Mouse (Mus musculus) stomach, embryonic 15.5 days (tissue): ENCODE measurements at regions not wholly inside any gene's neighbourhood (a gene's known extent, or its start where the extent isn't known, plus 50 kb on each side); places are given as distances from the start of the nearest gene placed in this dataset.

ENCODE experiments used
- ATAC-seq: fragments of 200-750 bp; cut with Nextera tagmentation; 2 replicates; pipeline ENCODE4 v1.8.0; 2017; ENCODE audit warnings: low read depth, moderate number of reproducible peaks, moderate TSS enrichment; ENCODE audit not compliant: insufficient read depth, low FRiP score
- H3K27ac ChIP-seq: fragments of 300-500 bp; sonication (generic); 2 replicates; pipeline ENCODE4 v1.5.1; 2015; ENCODE audit warnings: mild to moderate bottlenecking, inconsistent platforms
- H3K27me3 ChIP-seq: fragments of 300-500 bp; sonication (generic); replicated peaks from 2 replicates; pipeline ENCODE4 v1.6.1; 2015; ENCODE audit warnings: inconsistent platforms
- H3K36me3 ChIP-seq: fragments of 300-500 bp; sonication (generic); 2 replicates; pipeline ENCODE4 v1.6.1; 2015; ENCODE audit warnings: inconsistent platforms
- H3K4me1 ChIP-seq: fragments of 300-500 bp; sonication (generic); 2 replicates; pipeline ENCODE4 v1.6.1; 2015; ENCODE audit warnings: inconsistent platforms
- H3K4me2 ChIP-seq: fragments of 300-500 bp; sonication (generic); 2 replicates; pipeline ENCODE4 v1.6.1; 2015; ENCODE audit warnings: mild to moderate bottlenecking, inconsistent platforms
- H3K4me3 ChIP-seq: fragments of 300-500 bp; sonication (generic); replicated peaks from 2 replicates; pipeline ENCODE4 v1.5.1; 2015; ENCODE audit warnings: inconsistent platforms
- H3K9ac ChIP-seq: fragments of 300-500 bp; sonication (generic); 2 replicates; pipeline ENCODE4 v1.6.1; 2015; ENCODE audit warnings: inconsistent platforms
- H3K9me3 ChIP-seq: fragments of 300-500 bp; sonication (generic); 2 replicates; pipeline ENCODE4 v1.6.1; 2016; ENCODE audit warnings: inconsistent platforms
- WGBS: fragments of 180-500 bp; shearing (Covaris S2); methylation state at CpG from one replicate; pipeline ENCODE4 v1.1.7; 2015; 5-methylcytosine and 5-hydroxymethylcytosine counted together

- Histone ChIP-seq H3K4me3 (peak overlapping the region; percentile 21), H3K27me3 (no peaks in the 10 kb centered on the region), H3K9me3 (no peaks in the 10 kb centered on the region), H3K4me1 (peaks cover 17% of the 10 kb centered on the region), H3K27ac (peak overlapping the region; percentile 73), H3K36me3 (no peaks in the 10 kb centered on the region), H3K9ac (no peak overlapping the region), H3K4me2 (peak overlapping the region; percentile 51)
- 3% methylated on average over 23 of the region's 23 CpGs for WGBS
- ATAC-seq = peak; percentile 85
Measured at GRCm38 (mm10) chr10:43722711-43723614, 144.9 kb downstream of the Cd24a start.

- WGBS = 1% methylated on average over 12 of the region's 12 CpGs
- Histone ChIP-seq H3K9ac (no peak overlapping the region), H3K27me3 (no peaks in the 10 kb centered on the region), H3K4me2 (peak overlapping the region; percentile 51), H3K36me3 (no peaks in the 10 kb centered on the region), H3K9me3 (no peaks in the 10 kb centered on the region), H3K4me1 (peaks cover 17% of the 10 kb centered on the region), H3K4me3 (peak overlapping the region; percentile 21), H3K27ac (peak overlapping the region; percentile 73)
- no peak for ATAC-seq
Measured at GRCm38 (mm10) chr10:43723615-43723937, 145.5 kb downstream of the Cd24a start.

DNA sequence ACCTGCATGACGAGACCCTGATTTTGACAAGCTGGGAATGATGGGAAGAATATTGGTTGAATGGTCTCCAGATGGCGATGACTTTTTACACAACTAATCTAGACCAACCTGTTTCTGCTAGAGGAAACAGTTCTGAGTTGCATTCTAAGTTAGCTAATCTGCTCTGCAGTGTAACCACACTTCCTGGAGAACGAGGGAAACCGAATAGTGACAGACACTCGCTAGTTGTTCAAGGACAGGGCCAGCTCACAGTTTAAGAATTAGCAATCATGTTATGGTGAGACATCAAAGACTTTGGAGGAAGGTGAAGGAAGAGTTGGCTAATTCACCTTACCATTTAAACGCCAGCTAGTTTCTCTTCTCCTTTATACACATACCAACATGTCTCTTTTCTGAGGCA lies 149.7 kb downstream of the Cd24a start:
- H3K4me2 ChIP-seq = no peak overlapping the region
- 73% methylated on average over 6 of the region's 6 CpGs for WGBS
- no peaks in the 10 kb centered on the region for H3K36me3 ChIP-seq
- no peak overlapping the region for H3K4me3 ChIP-seq
- no peak overlapping the region for H3K27ac ChIP-seq
- no peak for ATAC-seq
- no peaks in the 10 kb centered on the region for H3K27me3 ChIP-seq
- H3K4me1 ChIP-seq = peaks cover 4% of the 10 kb centered on the region; the same call in 1 of the 2 replicates
- H3K9me3 ChIP-seq = no peaks in the 10 kb centered on the region
- H3K9ac ChIP-seq = no peak overlapping the region

DNA sequence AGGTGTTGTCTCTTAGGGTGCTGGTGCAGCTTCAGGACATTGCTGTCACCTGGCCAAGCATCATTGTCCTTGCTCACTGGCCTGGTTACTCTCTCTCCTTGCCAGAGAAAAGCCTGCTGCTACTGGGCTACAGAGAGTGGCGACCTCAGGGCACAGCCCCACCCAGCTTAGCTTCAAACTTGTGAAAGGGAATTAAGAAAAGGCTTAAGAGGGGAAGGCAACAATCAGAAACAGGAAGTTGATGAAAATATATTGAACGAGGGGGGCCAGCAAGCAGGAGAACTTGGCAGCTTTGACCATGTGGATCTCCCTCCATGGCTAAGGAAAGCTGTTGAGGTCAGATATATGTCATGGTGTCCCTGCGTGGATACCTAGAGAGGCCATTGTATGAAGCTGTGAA lies 151.1 kb downstream of the Cd24a start:
- H3K36me3 ChIP-seq = no peaks in the 10 kb centered on the region

GRCm38 (mm10) chr10:43733618-43734415 lies 155.7 kb downstream of the Cd24a start:
- no peaks in the 10 kb centered on the region for H3K27me3 ChIP-seq
- ATAC-seq = no peak
- H3K36me3 ChIP-seq = no peaks in the 10 kb centered on the region
- H3K9me3 ChIP-seq = no peaks in the 10 kb centered on the region
- no peak overlapping the region for H3K4me3 ChIP-seq
- H3K4me2 ChIP-seq = no peak overlapping the region
- H3K4me1 ChIP-seq = no peaks in the 10 kb centered on the region
- WGBS = 83% methylated on average over 13 of the region's 13 CpGs
- H3K27ac ChIP-seq = no peak overlapping the region
- no peak overlapping the region for H3K9ac ChIP-seq

More for the DNA sequence above, 151.1 kb downstream of the Cd24a start:
- ATAC-seq = no peak
- no peaks in the 10 kb centered on the region for H3K27me3 ChIP-seq
- H3K4me2 ChIP-seq = no peak overlapping the region
- no peak overlapping the region for H3K9ac ChIP-seq
- WGBS = 60% methylated on average over 3 of the region's 3 CpGs
- no peak overlapping the region for H3K27ac ChIP-seq
- no peak overlapping the region for H3K4me3 ChIP-seq
- H3K9me3 ChIP-seq = no peaks in the 10 kb centered on the region
- H3K4me1 ChIP-seq = no peaks in the 10 kb centered on the region

DNA sequence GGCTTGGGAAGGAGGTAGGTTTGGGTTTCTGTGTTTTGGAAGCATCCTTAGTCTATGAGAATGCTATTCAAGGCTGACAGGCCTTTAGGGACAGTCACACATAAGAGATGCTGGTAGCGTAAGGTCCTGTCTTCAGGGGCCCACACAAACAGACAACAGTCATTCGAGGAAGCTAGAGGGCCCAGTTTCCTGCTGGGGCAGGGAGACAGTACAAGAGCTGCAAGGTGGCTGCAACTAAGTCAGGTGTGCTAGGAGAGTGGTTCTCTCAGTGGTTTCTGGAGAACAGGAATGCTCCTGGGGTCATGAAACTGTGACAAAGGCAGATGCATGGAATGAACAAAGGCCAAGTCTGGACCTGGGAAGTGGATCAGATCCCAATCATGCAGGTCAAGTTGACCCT lies 161.1 kb downstream of the Cd24a start:
- ATAC-seq = no peak
- H3K27me3 ChIP-seq = no peaks in the 10 kb centered on the region
- WGBS = 86% methylated on average over 2 of the region's 2 CpGs
- H3K9ac ChIP-seq = no peak overlapping the region
- H3K4me2 ChIP-seq = no peak overlapping the region
- H3K36me3 ChIP-seq = no peaks in the 10 kb centered on the region
- H3K4me3 ChIP-seq = no peak overlapping the region
- H3K4me1 ChIP-seq = peaks cover 9% of the 10 kb centered on the region; the same call in 1 of the 2 replicates
- H3K27ac ChIP-seq = no peak overlapping the region
- H3K9me3 ChIP-seq = no peaks in the 10 kb centered on the region

DNA sequence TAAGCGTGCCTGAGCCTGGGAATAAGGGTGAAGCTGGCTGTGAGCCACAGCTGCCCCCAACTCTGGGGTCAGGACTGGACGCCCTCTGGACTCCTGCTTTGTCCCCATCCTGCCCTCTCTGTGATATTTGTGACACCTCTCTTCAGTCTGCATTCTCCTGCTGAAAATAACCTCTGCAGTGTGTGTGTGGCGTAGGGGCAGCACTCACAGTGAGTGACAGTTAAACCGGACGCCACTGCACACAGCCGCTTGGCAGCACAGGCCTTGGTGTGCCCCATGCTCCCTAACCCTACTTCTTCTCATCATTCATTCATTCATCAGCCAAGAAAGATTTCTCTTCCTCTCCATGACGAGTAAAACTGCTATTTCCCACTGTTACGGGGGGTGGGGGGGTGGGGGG lies 161.6 kb downstream of the Cd24a start:
- Histone ChIP-seq H3K4me3 (no peak overlapping the region), H3K4me1 (peaks cover 9% of the 10 kb centered on the region; the same call in 1 of the 2 replicates), H3K9ac (no peak overlapping the region), H3K9me3 (no peaks in the 10 kb centered on the region), H3K27me3 (no peaks in the 10 kb centered on the region), H3K4me2 (no peak overlapping the region), H3K27ac (no peak overlapping the region), H3K36me3 (no peaks in the 10 kb centered on the region)
- 59% methylated on average over 8 of the region's 8 CpGs for WGBS
- ATAC-seq = no peak

DNA sequence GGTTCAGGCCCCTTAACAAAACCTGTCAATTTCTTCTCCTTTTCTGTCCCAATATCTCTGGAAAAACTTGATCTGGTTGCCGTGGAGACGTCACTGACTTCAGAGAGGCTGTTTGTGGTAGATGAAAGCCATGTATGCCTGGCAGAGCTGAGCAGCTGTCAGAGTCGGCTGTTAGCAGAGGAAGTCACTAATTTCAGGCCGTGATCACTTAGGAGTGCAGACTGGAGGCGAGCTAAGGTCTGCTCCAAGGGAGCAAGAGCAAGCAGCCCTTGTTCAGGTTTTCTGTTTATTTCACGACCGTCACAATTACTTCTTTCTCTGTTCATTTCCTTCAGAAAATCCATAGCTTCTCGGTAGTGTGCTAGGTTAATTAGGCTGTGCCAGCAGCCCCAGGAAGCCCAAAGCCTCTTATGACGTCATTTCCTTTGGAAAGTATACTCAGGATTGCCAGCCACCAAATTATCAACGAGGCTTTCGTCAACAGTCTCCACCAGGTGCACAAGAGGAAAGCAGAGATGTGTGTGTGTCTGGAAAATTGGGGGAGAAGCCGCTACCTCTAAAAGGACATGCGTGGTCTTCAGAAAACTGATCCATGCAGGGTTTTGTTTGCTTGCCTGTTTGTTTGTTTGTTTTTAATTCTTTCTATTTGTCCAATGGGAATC lies 161.2 kb downstream of the Qrsl1 start:
- H3K36me3 ChIP-seq = no peaks in the 10 kb centered on the region
- H3K27me3 ChIP-seq = no peaks in the 10 kb centered on the region
- 23% methylated on average over 13 of the region's 13 CpGs for WGBS
- no peak overlapping the region for H3K27ac ChIP-seq
- H3K4me3 ChIP-seq = no peak overlapping the region
- H3K4me2 ChIP-seq = no peak overlapping the region
- H3K9ac ChIP-seq = no peak overlapping the region
- ATAC-seq = no peak; the same call in 1 of the 2 replicates
- no peaks in the 10 kb centered on the region for H3K9me3 ChIP-seq
- H3K4me1 ChIP-seq = peaks cover 9% of the 10 kb centered on the region; the same call in 1 of the 2 replicates

DNA sequence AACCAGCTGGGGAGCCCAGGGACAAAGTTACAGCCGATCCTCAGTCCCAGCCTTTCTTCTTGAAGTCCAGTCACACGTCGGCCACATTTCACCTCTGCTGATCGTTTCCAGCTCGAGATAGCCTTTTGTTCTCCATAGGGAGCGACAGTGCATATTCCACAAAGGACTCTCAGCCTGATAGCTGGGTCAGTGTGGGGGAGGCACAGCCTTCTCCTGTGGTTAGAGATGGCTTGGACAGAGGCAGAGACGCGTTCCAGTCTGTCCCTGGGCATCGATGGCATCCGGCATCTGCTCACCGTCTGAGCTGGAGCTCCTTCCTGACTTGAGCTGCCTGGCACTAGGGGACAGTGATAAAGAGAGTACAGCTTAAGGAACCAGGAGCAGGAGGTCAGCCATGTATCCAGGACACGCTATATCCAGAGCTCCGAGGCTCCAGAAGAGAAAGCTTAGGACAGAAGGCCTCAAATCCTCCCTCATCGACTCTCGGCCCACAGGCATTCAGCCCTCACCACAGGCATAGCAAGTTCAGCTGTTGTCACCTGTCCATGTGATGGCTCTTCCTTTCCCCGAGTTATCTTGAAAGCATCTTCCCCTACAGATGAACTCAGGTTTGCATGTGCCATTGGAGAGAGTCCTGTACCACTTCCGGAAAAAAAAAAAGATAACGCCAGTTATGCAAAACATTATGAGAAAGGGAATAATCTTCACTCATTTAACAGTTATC lies 160.0 kb downstream of the Qrsl1 start:
- 65% methylated on average over 18 of the region's 18 CpGs for WGBS
- Histone ChIP-seq H3K27ac (no peak overlapping the region), H3K4me3 (no peak overlapping the region), H3K9ac (no peak overlapping the region), H3K9me3 (no peaks in the 10 kb centered on the region), H3K36me3 (no peaks in the 10 kb centered on the region), H3K27me3 (no peaks in the 10 kb centered on the region), H3K4me2 (no peak overlapping the region), H3K4me1 (peaks cover 9% of the 10 kb centered on the region; the same call in 1 of the 2 replicates)
- ATAC-seq = no peak

DNA sequence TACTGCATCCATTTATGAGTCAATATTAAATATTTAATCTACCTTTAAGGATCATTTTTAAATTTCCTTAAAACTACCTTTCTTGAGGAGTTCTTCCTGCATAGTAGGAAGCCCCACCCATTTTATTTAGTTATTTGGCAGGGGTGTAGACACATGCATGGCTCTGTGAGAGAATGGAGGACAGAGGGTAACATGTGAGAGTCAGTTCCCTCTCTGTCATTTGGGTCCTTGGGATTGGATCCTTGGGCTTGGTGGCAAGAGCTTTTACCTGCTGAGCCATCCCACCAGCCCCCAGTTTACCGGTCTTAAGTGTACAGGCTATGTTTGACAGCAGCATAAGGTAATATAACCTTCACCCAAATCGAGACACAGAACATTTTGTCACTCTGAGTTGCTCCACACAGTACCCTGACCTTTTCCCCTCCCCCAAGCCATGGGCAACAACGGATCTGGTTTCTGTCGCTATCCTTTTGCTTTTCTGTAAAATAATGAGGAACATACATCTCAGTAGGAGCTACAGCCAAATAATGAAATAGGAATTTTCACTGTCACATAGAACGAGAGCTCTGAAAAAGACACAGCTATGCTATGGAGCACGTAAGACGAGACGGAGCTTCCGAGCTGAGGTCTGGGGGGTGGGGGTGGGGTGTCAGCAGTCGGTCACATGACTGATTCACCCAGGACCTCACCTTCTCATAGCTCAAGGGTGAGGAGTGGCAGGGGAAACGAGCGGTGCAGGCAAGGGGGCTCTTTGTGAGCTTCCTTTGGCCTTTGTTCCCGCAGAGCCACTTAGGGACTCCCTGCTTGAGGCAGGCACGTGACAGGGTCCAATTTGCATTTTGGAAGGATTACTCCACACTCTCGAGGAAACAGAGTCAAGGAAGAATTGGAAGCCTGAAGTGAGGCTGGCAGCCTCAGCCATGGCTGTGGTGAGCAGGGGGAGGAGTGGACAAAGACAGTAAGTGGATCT lies 159.2 kb downstream of the Qrsl1 start:
- Histone ChIP-seq H3K4me2 (peak overlapping the region; percentile 42), H3K4me1 (peaks cover 9% of the 10 kb centered on the region; the same call in 1 of the 2 replicates), H3K4me3 (no peak overlapping the region; the same call in 1 of the 2 replicates), H3K27me3 (no peaks in the 10 kb centered on the region), H3K9ac (no peak overlapping the region), H3K36me3 (no peaks in the 10 kb centered on the region), H3K9me3 (no peaks in the 10 kb centered on the region), H3K27ac (no peak overlapping the region)
- ATAC-seq = no peak
- WGBS = 17% methylated on average over 15 of the region's 15 CpGs
